Mouse (Mus musculus) heart, postnatal 0 days (tissue): ENCODE data around the gene Tbx1.

Experiments
- CTCF ChIP-seq: IDR thresholded peaks from 2 replicates; pipeline ENCODE4 v1.5.1; 2016; ENCODE audit warnings: antibody characterized with exemption, control low read depth, low read depth
- EP300 ChIP-seq: IDR thresholded peaks from 2 replicates; pipeline ENCODE4 v1.6.1; 2016; ENCODE audit warnings: antibody characterized with exemption, low read depth

- TF ChIP-seq CTCF (no peak), EP300 (no peak)
These were observed 1.8 kb downstream of the Tbx1 start for GRCm38 (mm10) chr16:18588738-18589055.
